Mouse (Mus musculus) right cerebral cortex, postnatal 14 days (tissue): ENCODE results near the gene Tas1r1.

ENCODE experiments used
- DNase-seq: peaks from one replicate; pipeline ENCODE4 v3.0.0; 2022

Tas1r1 gene

DNA sequence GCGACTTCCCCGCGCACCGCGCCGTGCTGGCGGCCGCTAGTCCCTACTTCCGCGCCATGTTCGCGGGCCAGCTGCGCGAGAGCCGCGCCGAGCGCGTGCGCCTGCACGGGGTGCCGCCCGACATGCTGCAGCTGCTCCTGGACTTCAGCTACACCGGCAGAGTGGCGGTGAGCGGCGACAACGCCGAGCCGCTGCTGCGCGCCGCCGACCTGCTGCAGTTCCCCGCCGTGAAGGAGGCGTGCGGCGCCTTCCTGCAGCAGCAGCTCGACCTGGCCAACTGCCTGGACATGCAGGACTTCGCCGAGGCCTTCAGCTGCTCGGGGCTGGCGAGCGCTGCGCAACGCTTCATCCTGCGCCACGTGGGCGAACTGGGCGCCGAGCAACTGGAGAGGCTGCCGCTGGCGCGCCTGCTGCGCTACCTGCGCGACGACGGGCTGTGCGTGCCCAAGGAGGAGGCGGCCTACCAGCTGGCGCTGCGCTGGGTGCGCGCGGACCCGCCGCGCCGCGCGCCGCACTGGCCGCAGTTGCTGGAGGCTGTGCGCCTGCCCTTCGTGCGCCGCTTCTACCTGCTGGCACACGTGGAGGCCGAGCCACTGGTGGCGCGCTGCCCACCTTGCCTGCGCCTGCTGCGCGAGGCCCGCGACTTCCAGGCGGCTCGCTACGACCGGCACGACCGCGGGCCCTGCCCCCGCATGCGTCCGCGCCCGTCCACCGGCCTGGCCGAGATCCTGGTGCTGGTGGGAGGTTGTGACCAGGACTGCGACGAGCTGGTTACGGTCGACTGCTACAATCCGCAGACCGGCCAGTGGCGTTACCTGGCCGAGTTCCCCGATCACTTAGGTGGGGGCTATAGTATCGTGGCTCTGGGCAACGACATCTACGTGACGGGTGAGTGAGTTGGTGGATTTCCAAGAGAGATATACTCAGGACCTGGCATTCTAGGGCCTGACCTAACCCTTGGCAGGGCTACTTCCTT lies 29.0 kb downstream of the Tas1r1 start:
- peak; percentile 78 for DNase-seq

- peak; percentile 91 for DNase-seq
These were observed 29.7 kb downstream of the Tas1r1 start, which contains the start of gene Klhl21 for GRCm38 (mm10) chr4:152008622-152009075. Klhl21 (plus strand) TSS chr4:152008803.

GRCm38 (mm10) chr4:152008148-152008500 lies 30.2 kb downstream of the Tas1r1 start:
- no peak for DNase-seq

- no peak for DNase-seq
These were observed 30.8 kb downstream of the Tas1r1 start for GRCm38 (mm10) chr4:152007481-152008147.

- no peak for DNase-seq
These were observed 31.6 kb downstream of the Tas1r1 start for GRCm38 (mm10) chr4:152006812-152007211.

DNA sequence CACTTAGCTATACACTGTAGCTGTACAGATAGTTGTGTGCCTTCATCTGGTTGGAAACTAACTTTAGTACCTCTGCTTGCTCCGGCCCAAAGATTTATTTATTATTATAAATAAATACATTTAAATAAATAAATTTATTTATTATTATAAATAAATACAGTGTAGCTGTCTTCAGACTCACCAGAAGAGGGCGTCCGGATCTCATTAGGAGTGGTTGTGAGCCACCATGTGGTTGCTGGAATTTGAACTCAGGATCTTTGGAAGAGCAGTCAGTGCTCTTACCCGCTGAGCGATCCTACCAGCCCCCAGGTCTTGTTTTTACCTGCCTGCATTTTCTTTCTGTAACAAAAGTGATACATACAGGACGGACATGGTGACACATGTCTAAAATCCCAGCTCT lies 32.2 kb downstream of the Tas1r1 start:
- DNase-seq = no peak

- no peak for DNase-seq
These were observed 36.3 kb downstream of the Tas1r1 start for GRCm38 (mm10) chr4:152002063-152002462.

GRCm38 (mm10) chr4:152001335-152001734 lies 37.0 kb downstream of the Tas1r1 start:
- no peak for DNase-seq

GRCm38 (mm10) chr4:152000906-152001305 lies 37.5 kb downstream of the Tas1r1 start:
- DNase-seq = no peak

GRCm38 (mm10) chr4:151999481-151999880 lies 38.9 kb downstream of the Tas1r1 start:
- no peak for DNase-seq

DNA sequence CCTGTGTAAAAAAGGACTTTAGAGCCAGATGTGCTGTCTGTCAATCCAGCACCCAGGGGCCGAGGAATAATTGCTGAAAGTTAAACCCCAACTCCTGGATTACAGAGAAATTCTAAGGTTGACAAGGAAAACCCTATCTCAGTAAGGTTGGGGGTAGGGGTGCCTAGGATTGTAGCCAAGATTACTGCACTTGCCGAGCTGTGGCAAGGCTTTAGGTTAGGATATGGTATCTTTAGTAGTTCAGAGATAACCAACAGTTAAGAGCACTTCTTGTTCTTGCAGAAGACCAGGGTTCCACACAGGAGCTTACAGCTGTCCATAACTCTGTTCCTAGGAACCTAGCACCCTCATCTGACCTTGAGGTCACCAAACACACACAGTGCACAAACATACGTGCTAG lies 40.7 kb downstream of the Tas1r1 start:
- no peak for DNase-seq

- no peak for DNase-seq
These were observed 41.5 kb downstream of the Tas1r1 start for GRCm38 (mm10) chr4:151996951-151997222.

- peak; percentile 99 for DNase-seq
These were observed 42.0 kb downstream of the Tas1r1 start, which contains the start of gene Phf13 for GRCm38 (mm10) chr4:151996173-151996950. Phf13 (minus strand) TSS chr4:151996258.

- DNase-seq = peak; percentile 55
These were observed 42.8 kb downstream of the Tas1r1 start for GRCm38 (mm10) chr4:151995371-151996172.

- no peak for DNase-seq
These were observed 43.9 kb downstream of the Tas1r1 start for GRCm38 (mm10) chr4:151994228-151995171.

DNA sequence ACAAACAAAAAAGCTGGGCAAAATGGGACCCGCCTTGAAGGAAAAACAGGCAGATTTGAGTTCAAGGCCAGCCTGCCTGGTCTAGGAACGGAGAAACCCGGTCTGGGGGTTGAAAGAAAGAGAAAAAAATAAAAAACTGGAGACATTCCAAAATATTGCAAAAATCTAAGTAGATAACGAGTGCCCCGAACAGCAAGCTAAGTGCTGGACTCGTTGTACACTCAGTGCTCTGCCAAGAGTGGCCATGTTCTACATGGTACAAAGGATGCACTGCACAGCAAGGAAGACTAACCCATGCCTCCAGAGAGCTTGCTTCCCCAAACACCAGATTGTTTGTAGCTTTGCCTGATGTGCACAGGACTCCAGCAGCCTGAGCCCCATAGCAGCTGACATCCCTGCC lies 45.3 kb downstream of the Tas1r1 start:
- DNase-seq = no peak

DNA sequence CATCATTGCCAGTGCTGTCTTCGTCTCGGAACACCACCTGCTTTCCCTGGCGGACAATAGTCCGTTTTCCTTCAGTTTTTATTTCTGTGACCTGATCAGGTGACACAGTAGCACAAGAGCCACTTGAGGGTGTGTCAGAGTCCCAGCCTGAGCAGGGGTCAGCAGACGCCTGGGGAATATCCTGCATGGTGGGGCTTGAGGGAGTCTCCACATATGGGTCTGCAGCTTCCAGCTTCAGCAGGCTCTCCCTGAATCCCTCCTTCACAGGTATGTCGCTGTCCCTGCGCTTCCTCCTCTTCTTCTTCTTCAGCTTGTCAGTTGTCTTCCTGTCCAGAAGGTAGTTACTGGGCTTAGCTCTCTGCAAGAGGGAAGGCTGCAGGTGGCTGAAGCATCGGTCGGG lies 46.3 kb downstream of the Tas1r1 start:
- DNase-seq = no peak

- DNase-seq = no peak
These were observed 49.3 kb downstream of the Tas1r1 start for GRCm38 (mm10) chr4:151989110-151989488.

DNA sequence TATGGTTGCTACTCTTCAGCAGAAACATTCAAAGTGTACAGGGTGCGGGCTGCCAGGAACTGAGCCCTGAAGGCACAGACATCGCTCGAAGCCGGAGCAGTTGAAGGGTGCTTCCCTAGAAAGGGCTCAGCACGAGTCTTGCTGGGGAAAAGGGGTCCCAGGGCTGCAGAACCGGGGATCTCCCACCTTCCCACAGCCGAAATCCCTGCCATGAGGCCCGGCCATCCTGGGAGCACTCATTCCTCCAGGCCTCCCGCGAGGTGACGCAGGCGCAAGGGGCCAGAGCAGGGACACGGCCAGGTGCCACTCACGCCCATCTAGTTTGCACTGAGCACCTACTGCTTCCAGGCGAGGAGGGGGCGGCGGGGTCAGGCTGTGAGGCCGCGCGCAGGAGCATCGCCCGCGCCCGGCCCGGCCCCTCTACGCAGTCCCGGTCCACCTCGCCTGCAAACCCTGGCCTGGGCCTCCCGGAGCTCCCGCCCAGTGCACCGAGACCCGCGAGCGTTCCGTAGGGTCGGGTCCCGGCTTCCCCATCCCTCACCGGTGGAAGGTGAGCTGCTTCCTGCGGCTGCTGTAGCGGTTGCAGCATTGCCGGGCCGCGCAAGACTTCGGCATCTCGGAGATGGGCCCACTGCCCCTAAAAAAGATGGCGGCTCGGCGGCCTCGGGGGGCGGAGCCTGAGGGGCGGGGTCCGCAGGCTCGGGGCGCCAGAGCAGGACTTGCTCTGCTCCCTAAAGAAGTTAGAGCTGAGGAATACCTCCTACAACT lies 49.8 kb downstream of the Tas1r1 start, which contains the start of gene Thap3:
Gene Thap3 (minus strand): TSS at position 656 of the 768 bp plus-strand sequence.
- peak; percentile 78 for DNase-seq

DNA sequence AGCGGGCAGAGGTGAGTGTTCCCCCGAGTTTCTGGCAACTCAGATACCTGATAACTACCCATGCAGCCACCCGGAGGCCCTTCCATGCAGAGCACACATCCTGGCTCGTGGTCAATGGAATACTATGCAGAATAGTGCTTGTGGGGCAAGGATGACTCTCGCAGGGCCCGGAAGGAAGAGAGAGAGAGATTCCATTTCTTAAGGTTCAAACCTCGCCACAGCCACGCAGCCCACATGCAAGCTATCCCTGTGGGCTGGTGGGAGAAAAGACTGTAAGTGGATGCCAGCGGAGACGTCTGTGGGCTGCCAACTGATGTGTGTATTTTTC lies 50.4 kb downstream of the Tas1r1 start:
- no peak for DNase-seq

- no peak for DNase-seq
These were observed 51.7 kb downstream of the Tas1r1 start for GRCm38 (mm10) chr4:151986650-151987049.
